Mouse (Mus musculus): ENCODE measurements around the gene Myh9.

The Myh9 gene

DNA sequence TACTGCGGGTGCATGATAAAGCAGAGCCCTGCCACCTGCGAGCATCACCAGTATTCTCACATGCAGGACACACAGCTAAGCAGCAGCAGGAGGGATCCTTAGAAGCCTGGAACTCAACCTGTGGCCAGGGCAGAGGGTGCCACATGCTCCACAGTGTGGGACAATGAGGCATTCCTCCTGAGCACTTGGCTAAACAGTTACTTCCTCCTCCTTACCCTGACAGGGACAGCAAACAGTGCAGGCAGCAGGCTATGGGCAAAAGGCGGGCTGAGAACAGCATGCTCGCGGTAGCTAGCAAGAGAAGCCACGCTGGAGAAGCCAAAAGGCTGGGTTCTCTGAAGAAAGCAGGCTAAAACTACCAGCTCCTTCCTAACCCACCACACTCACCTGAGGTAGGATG, 14.2 kb downstream of the Myh9 start:
- peak in 1 of 2 experiments; percentile 24 for DNase-seq

DNA sequence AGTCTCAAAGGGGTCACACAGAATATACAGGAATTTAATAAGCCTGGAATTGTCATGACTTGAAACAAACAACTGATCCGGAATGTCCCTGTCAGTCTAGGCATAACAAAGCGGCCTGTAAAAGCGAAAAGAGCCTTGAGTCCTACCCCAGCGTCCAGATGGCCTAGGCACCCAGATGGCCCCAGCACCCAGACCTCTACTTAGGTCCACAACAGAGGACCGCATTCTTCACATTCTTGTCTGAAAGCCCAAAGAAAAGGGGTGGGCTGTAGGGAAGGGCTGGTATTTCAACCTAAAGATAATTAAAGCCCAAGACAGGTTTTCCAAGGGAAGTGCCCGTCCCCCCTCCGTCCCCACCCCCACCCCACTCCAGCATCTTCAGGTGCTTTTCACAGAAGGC, 14.6 kb downstream of the Myh9 start:
- no peak for DNase-seq

DNA sequence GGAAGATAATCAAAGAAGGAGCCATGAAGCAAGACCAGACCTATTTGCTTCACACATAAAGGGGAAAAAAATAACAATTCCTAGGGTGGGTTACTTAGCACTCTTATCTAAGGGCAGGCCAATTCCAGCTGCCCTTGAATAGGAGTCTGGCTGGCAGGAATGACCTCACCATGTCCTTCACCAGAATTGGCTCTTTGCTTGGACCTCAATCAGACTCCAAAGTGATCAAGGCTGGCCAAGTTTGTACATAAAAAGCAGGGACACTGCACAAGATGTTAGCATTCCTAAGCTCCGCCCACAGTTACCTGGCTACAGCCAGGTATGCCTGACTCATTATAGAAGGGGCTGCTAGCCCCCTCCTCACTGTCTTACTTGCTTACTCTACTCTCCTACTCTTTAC, 16.6 kb downstream of the Myh9 start:
- DNase-seq = no peak

DNA sequence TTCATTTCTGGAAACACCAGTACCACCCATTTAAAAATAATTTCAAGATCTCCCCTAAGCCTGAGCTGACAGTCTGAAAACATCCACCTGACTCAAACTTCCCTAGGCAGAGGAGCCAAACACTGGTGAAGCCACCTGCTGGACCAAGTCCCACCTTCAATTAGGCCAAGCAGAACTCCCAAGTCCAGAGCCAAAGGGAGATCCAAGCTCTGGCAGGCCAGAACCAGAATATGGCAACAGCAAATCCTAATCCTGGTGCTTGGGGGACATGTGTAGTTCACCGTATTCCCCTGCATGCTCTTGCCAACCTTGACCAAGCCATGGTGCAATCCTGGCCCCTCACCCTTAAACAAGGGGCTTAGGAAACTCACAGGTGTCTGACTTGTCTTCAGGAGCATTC, 17.7 kb downstream of the Myh9 start:
- DNase-seq = no peak

DNA sequence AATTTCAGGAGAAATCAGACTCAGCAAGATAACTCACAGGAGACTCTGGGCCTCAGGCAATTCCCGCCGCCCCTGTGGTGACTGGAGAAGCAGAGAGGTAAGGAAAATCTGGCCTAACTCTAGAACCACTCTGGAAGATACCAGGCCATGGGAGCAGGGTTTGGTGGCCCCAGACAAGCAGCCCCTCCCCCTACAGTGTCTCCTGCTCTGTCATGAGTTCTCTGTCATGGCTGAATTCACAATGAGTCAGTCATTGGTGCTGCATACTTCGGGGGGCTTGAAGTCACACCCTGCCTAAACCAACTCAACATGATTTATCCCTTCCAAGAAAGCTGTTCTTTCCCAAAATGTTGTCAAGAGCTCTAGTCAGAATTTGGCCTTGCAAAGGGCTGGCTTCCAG, 18.3 kb downstream of the Myh9 start:
- no peak for DNase-seq

DNA sequence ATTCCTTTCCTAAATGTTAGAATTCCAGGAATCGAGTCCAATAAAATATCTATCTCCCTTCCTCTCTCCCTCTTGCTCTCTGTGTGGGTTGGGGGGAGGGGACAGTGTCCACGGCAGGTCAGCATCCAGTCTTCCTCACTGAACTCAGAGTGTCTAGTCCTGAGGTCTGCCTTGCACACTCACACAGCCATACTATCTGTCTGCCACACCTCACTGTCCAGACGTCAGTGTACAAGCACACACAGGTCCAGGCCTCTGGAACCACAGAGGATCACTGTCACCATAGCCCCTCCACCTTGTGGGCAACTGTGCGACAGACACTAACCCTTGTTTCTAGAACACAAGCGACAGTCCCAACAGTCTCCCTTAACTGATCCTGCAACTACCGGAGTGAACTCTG, 18.8 kb downstream of the Myh9 start:
- DNase-seq = no peak

DNA sequence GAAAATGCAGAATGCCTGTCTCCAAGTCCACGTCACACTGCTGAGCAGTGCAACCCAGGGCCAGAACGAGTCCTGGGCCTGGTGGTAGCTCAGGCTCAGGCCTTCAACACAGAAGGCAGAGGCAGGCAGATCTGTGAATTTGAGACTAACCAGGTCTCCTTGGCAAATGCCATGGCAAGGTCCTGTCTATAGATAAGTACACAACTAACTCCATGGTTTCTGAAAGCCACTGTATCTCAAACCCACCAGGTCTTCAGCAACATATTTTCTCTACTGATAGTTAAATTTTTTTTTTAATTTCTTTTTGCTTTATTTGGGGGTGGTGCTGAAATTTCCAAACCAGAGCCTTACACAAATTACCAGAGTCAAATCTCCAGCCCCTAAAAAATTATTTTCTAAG, 19.3 kb downstream of the Myh9 start:
- DNase-seq = no peak

DNA sequence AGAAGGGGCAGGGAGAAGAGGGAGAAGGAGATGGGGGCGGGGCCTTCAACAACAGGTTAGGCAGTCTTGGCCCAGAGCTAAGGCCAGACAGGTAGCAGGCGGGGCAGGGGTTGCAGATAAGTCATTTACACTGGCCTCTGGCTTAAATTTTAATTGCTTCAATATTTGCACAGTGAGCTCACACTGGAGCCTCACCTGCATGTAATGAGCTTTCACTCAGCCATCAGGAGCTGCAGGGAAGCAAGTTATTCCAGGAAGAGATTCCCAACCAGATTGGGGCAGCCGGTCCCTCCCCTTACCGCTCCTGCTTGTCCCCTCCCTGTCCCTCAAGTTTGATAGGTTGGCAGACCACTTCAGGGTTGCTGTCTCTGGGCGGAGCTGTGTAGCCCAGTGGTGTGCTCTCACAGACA, 19.9 kb downstream of the Myh9 start:
- DNase-seq = no peak

DNA sequence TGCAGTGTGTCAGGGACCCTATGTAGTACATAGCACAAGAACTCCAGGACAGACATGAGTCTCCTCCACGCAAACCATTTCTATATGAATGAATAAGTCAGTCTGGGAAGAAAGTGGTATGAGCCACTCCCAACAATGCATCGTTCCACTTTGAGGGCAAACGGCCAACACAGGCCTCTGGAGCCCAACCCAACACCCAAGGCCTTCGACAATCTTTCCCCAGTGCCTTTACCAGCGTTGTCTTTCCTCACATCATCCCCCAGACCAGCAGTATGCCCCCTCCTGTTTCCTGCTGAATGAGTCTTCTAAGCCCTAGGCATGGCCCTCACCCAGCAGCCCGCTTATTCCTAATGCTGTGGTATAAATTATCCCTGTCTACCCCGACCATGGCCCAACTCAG, 20.6 kb downstream of the Myh9 start:
- no peak for DNase-seq

DNA sequence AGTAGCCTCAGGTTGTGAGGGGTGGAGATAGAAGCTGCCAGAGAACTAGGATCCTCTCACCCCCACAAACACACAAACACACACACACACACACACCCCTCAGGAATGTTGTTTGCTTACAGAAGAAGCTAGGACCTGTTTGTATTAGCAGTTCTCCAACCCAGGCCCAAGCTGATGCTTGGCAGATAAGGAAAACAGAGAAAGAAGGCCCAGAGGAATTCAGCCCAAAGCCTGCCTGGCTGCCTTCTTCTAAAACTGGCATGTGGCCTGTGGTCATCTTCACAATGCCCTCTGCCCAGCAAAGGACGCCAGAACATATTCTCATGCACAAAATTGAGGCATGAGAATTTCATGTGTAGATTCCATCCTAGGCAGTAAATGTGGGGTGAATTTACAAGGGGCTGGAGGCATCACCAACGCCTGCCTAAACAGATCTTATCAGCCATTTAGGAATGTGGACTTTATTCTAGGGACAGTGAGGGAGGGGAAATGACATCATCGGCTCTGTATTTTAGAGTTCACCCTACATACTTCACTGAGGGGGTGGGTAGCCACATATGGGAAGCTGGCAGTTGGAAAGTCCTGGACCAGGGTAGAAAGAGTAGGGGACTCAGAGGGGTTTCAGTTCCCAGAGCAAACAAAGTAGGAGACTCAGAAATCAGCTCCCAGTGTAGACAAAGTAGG, 21.4 kb downstream of the Myh9 start:
- no peak for DNase-seq

DNA sequence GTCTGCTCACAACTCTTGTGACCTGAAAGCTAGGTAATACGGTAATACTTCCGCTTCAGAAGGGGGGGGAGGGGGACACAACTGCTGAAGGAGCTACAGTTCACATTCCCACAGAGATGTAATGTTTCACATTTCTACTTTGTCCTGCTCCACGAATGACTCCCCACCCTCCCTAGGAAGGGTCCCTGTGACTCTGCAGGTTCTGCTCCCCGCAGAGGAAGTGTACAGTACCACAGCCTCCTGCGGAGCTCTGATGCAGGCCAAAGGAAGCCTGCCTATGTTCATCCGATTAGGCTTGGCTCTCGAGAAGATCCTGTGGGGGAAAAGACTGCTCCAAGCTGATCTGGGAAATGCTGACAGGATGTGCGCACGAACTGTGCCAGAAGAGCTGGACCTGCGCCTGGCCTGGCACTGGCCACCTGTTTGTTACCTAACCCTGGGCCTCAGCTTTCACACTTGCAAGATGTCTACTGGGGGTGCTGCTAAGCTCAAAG, 22.0 kb downstream of the Myh9 start:
- peak; percentile 24 to 46 for DNase-seq

DNA sequence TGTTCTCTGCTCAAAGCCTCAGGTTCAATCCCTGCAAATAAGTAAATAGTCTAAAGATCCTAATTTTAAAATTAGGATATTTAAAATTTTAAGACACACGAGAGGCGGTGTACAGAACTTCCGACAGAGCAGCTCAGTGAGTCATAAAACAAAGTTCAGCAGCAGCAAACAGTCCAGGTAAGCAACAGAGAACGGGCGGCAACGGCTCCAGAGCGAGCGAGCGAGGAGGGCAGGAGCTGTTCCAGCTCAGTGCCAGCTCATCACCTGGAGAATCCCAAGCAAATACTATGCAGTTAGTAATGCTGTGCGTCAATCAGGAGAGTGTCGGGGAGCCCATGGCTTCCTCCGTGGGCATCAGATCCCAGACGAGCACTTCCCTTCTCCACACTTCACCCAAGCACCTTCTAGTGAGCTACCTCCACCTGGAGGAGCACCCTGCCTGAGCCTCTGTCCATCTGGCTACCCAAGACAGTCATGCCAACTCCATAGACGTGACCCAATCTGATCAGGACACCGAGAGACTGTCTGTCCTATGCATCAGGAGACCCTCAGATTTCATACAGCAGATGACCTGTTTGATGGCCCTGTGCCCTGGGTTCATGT, 23.3 kb downstream of the Myh9 start:
- DNase-seq = no peak

DNA sequence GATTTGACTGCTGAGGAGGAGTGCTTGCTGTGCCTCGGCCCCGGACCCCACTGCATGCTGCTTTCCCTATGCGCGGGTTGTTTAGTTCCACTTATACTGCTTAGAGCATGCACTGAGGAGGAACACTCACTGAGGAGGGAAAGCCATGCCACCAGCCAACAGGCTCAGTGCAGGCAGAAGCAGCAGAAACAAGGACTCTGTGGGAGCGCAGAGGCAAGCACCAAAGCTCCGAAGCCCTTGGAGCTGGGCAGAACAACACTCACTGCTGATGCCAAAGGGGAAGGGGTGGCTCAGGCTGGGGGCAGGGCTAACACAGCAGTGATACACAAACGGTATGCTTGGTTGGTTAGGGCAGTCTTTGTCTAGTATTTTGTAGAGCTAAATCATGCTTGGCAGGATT, 24.6 kb downstream of the Myh9 start:
- no peak for DNase-seq

DNA sequence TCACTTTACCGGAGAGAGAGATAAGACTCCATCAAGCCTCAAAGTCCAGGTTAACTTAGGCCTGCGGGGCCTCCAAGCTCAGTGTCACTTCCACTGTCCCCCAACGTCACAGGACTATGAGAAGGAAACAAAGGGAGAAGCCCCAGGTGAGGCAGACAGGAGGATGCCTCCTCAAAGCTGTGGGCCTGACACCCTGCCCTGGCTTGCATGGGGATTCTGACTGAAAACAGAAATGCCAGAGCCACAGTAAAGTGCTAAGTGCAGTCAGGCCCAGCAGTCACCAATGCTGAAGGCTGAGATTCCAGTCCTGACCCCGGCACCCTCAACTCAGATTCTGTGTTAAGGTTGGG, 25.4 kb downstream of the Myh9 start:
- no peak for DNase-seq

DNA sequence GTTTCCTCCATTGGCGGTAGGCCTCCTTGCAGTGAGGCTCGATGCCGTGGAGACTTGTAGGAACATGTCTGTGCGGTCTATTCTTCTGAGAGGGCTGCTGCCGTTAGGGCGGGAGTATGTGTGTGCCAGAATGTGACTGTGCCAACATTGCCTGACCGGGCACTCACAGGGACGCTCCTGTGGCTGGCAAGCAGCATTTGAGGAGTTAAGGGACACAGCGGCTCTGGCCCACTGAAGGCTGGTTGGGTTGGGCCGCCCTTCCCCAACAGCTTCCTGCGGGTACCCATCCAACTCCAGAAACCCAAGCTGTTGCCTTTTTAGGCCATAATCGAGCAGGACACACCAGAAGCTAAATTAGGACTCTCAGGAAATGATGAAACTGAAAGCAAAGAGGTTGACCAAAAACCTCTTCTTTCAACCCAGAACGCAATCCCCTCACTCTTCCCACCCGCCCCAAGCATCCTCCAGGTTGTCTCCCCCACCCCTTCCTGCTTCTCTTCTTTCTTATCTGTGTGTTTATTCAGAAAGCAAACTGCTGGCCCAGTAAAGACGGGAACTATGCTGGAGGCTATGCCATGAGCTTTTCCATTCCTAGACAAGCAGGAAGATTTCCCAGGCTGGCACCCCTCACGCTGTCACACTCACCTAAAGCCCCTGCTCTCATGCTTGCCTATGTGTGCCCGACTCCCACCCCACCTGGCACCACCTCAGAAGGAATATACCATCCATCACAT, 25.9 kb downstream of the Myh9 start:
- no peak for DNase-seq

DNA sequence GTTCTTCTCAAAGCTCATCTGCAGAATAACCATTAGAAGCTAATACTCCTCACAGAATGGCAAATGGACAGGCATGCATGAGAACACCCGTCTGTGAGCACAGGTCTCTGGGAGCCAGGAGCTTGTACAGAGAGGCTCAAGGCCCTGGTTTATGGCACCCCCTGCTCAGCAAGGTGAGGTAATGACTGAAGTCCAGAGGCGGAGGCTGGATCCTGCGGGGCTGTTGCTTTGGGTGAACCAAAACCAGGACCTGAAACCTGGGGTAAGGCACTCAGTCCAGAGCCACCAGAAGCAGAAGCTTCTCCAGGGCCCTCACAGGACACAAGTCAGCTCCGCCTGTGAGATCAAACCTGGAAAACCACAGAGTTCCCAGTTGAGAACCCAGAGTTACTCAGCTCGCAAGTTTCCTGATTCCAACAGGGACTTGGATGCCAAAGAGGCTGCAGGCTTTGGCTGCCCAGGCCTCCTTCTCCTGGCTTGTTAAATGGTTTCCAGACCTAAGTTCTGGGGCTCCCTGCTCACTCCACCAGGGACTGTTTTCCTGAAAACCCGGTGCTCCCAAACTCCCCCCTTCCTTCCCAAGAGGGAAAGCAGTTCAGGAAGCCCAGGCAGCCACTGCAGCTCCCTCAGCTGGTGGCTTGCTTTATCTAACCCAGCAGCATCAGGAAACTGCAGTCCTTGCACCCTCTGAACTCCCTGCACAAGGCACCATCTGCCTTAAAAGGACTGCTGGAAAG, 28.2 kb downstream of the Myh9 start:
- DNase-seq = no peak

DNA sequence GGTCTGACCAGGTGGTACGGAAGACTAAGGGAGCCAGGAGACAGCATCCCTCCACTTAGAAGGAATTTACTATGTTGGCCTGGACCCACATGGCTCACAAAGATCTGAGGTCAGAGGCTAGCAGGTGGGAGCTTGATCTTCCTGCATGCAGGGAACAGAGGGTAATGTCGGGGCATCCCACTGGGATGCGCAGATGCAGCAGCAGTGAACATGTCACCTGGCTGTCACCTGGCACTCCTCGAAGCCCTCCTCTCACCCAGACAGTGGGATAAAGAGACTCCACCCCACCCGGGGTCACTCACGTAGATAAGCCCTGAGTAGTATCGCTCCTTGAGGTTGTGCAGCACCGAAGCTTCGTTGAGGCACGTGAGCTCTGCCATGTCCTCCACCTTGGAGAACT, 29.4 kb downstream of the Myh9 start:
- DNase-seq = no peak

DNA sequence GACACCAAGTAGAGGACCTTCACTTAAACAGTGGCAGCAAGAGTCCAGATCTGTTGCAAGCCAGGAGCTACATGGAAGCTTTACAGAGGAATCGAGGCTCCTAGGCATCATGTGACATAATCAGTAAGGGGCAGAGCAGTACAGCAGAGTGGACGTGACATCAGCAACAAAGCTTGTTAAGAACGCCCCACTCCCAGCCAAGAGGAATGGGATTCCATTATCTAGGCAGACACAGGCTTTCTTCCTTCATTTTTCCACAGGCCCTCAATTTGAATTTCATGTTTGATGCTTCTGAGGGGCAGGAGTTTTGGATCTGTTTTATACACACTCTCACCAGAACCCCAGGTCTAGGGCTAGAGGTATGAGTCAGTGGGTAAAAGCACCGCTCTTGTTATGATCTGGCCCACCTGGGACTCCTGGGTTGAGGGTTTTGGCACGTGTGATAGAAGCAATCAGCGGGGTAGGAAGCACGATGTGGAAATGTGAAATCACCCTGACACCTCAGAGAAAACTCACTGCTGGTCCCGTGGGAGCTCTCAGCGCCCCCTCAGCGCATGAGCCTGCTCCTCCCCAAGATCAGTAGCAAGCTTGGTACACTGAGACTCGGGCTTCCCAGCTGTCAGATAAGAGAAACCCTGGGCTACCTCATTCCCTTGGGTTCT, 30.7 kb downstream of the Myh9 start:
- no peak for DNase-seq

DNA sequence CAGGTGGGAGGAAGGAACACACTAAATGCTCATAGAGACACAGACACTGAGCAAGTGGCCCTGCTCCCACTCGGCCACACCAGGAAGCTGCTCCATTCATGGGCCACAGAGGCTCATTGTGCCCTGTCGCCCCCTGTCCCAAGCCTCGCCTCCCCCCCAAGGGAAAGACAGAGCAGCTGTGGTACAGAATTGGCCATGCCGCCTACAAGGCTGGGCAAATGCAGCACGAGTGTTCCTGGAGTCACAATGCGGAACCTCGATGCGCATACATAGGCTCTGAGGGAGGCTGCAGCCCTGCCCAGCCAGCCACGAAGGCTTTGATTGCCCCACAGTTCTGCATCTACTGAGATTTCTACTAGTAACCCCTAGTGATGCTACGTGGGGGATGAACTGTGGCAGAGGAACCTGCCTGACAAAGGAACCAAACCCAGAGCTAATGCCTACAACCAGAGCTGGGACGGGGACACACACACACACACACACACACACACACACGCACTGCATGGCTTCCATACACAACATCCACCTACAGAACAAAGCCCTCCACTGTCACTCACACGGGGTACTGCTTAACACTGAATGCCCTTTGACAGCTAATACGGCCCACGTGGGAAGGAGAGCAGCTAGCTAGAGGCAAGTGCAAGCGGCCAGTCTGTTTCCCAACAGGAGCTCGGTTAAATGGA, 31.4 kb downstream of the Myh9 start:
- DNase-seq = no peak

DNA sequence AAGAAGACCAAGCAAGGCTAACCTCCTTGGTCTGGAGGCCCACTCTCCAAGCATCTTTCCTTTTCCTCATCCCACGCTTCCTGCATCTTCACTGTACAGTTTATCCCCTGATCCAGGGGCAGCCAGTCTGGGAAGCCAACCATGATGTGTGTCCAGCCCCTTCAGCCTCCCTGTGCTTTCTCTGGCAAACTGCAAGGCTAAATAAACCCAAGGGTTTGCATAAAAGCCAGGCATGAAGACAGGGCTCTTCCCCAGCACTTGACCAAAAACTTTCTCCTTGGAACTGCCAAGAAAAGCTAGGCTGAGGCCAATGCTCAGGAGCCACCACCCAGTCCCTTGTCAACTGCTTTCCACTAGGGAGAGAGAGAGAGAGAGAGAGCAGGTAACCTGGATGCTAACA, 32.5 kb downstream of the Myh9 start:
- no peak for DNase-seq

DNA sequence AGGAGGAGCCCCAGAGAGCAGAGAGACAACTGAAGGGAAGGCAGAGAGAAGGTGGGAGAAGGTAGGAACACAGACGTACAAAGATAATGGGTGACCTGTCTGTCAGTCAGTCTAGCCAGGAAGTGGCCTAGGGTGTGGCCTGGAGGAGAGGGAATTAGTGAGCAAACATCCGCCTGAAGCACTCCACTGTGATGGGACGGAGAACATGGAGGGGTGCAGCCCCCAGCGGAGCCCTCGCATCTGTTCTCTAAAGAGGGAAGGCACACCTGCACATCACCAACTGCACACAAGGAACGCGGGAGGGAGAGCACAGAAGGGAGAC, 34.8 kb downstream of the Myh9 start:
- DNase-seq = peak; percentile 52 to 74

DNA sequence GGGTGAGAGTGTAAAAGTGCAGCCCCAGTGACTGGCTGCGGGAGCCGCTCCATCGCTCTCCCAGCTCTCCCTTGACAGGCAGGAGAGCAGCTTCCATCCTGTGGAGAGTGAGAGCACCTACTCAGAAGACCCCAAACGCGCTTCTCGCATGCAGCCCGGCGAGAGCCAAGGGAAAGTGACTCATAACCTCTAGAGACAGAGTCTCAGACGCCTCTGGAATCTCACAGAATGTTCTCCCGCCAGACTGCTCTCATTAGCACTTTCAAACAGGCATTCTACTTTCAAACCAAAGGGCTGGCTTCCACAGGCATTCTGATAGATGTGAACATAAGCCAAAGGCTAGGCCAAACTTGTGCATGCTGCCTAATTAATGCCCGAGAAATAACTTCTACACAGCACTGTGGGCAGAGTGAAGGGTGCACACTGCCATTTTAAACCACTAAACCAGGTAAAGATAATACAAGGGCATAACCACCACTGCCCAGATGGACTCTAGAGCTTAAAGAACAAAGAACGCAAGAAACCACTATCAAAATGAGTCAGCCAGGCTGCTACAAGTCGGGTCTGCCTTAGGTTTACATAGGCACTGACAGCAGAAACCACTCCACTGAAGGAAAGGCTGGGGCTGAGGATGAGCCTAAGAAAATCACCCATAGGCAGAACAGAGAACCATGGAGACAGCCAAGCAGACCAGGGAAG, 35.3 kb downstream of the Myh9 start:
- DNase-seq = no peak
